ENCODE assay signal across 10 mouse cellular contexts in the genomic region with DNA sequence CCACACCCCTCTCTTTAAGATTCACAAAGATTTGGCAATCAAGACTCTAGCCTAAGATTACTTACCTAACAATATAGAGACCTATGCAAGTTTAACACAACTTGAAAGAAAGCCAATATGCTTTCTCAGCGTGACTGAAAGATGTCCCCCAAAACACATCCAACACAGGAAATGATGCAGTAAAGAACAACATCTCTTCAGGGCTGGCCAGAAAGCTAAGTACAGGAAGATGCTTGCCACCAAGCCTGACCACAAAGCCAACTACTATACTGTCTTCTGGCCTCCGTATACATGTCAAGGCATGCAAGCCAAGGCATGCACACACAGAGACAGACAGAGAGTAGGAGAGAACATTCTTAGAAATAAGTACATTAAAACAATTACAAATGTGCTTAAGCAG. TPM values are rescaled to one million over a fixed set of nuclear protein-coding genes. Genes with fewer than 3 reads are reported as not detected.
A peak's percentile ranks its signal among the peaks of the same experiment; 100 is the strongest.
DNase-seq lines count a peak whose midpoint lies in the region; ATAC-seq and TF ChIP-seq lines count a peak whose summit lies in the region.
"Had no signal": no experiment of that assay in that cellular context is flagged by ENCODE, and none has a peak within 500 bp of the region (broad histone marks: within the 10 kb centered on the region; RNA-seq: fewer than 3 reads in every experiment).

No protein-coding gene starts in this region.

- peak overlapping the region; percentile 80 for H3K4me2 ChIP-seq in lung, embryonic 16.5 days (ENCODE audit: low read depth, low read length)
- H3K4me2 ChIP-seq in embryonic facial prominence, embryonic 12.5 days (replicated peaks), result peak overlapping the region; percentile 76

- no peaks in the 10 kb centered on the region for H3K27me3 ChIP-seq in lung, embryonic 16.5 days (ENCODE audit: control insufficient read depth, insufficient read depth, low read depth, low read length)
- H3K27me3 ChIP-seq in embryonic facial prominence, embryonic 12.5 days, result no peaks in the 10 kb centered on the region
- H3K27me3 ChIP-seq in limb, embryonic 10.5 days (ENCODE audit: low read depth, poor library complexity, severe bottlenecking), result no peaks in the 10 kb centered on the region
- H3K27me3 ChIP-seq in small intestine, adult 2 months (ENCODE audit: control insufficient read depth, insufficient read depth, low read length), result no peaks in the 10 kb centered on the region

- H3K27ac ChIP-seq in lung, embryonic 16.5 days (ENCODE audit: low read length), result no peak overlapping the region
- H3K27ac ChIP-seq in embryonic facial prominence, embryonic 12.5 days, result no peak overlapping the region
- H3K27ac ChIP-seq in limb, embryonic 10.5 days, result no peak overlapping the region
- H3K27ac ChIP-seq in small intestine, adult 2 months (ENCODE audit: insufficient read depth, low read depth, low read length), result no peak overlapping the region

- peak overlapping the region; percentile 97; the same call in 1 of the 2 replicates for H3K9ac ChIP-seq in lung, embryonic 16.5 days (ENCODE audit: low read length)
- no peak overlapping the region for H3K9ac ChIP-seq in embryonic facial prominence, embryonic 12.5 days

- peaks cover 17% of the 10 kb centered on the region for H3K4me1 ChIP-seq in lung, embryonic 16.5 days (replicated peaks; ENCODE audit: control insufficient read depth, insufficient read depth, low read length)
- peaks cover 21% of the 10 kb centered on the region for H3K4me1 ChIP-seq in embryonic facial prominence, embryonic 12.5 days
- H3K4me1 ChIP-seq in limb, embryonic 10.5 days, result peaks cover 19% of the 10 kb centered on the region
- H3K4me1 ChIP-seq in small intestine, adult 2 months (ENCODE audit: control insufficient read depth, insufficient read depth, insufficient read length, low read length), result peaks cover 17% of the 10 kb centered on the region; the same call in 1 of the 2 replicates

- no peak for TF ChIP-seq POLR2A in small intestine, adult 2 months (IDR thresholded peaks at IDR 0.05; ENCODE audit: low read depth, low read length)

- no peaks in the 10 kb centered on the region for H3K9me3 ChIP-seq in lung, embryonic 16.5 days (ENCODE audit: control insufficient read depth, low read length)
- H3K9me3 ChIP-seq in embryonic facial prominence, embryonic 12.5 days, result no peaks in the 10 kb centered on the region
- H3K9me3 ChIP-seq in limb, embryonic 10.5 days (replicated peaks), result no peaks in the 10 kb centered on the region

- ATAC-seq in lung, embryonic 16.5 days (ENCODE audit: low read depth), result no peak
- ATAC-seq in embryonic facial prominence, embryonic 12.5 days (ENCODE audit: insufficient number of reproducible peaks, insufficient read depth, low FRiP score, low TSS enrichment), result no peak

- H3K36me3 ChIP-seq in lung, embryonic 16.5 days (ENCODE audit: control insufficient read depth, insufficient read depth, low read length), result no peaks in the 10 kb centered on the region
- no peaks in the 10 kb centered on the region for H3K36me3 ChIP-seq in embryonic facial prominence, embryonic 12.5 days
- no peaks in the 10 kb centered on the region; the same call in 1 of the 2 replicates for H3K36me3 ChIP-seq in limb, embryonic 10.5 days
- H3K36me3 ChIP-seq in small intestine, adult 2 months (ENCODE audit: control insufficient read depth, insufficient read depth, low read length), result 0 out of 2 replicates have a peak, but pooled peaks cover 1% of the 10 kb centered on the region

- H3K4me3 ChIP-seq in lung, embryonic 16.5 days (ENCODE audit: low read length), result peak overlapping the region; percentile 95
- peak overlapping the region; percentile 9; the same call in 1 of the 2 replicates for H3K4me3 ChIP-seq in embryonic facial prominence, embryonic 12.5 days
- peak overlapping the region; percentile 95 for H3K4me3 ChIP-seq in limb, embryonic 10.5 days
- H3K4me3 ChIP-seq in small intestine, adult 2 months (ENCODE audit: low read depth, low read length), result peak overlapping the region; percentile 43; the same call in 1 of the 2 replicates

- no peak for DNase-seq in lung, postnatal 14 days
- no peak for DNase-seq in limb, embryonic 10.5 days (ENCODE audit: low spot score)
- DNase-seq in layer of hippocampus, adult 8-10 months (ENCODE audit: low spot score in 2 of 2), result no peak
- DNase-seq in embryo, embryonic 11 days, result no peak
- DNase-seq in ovary, postnatal 10 days (ENCODE audit: low spot score), result no peak
- DNase-seq: cerebellum, adult 8-10 months; right cerebral cortex, adult 18-20 months had no signal

- 69% methylated on average over 2 of the region's 2 CpGs for WGBS in lung, embryonic 16.5 days
- WGBS in embryonic facial prominence, embryonic 12.5 days, result 73% methylated on average over 2 of the region's 2 CpGs
- WGBS in limb, embryonic 10.5 days, result 80% methylated on average over 2 of the region's 2 CpGs
- 29% methylated on average over 2 of the region's 2 CpGs for WGBS in small intestine, adult 2 months

- no peak for TF ChIP-seq CTCF in small intestine, adult 2 months (IDR thresholded peaks at IDR 0.05; ENCODE audit: extremely low read depth, insufficient read length, insufficient replicate concordance, low read depth, low read length)

RNA-seq across cellular contexts. Expression of gene Pdcd6ip, which starts 2.0 kb away (rescaled TPM):
- polyA plus RNA-seq in lung, embryonic 16.5 days (2015; fragmentation: Nextera tagmentation; extraction: Ambion mirVana), result 74.8 and 81.4 TPM in 2 replicates
- 54.2 and 60.3 TPM in 2 replicates for polyA plus RNA-seq in embryonic facial prominence, embryonic 12.5 days (2016; fragmentation: Nextera tagmentation; extraction: Ambion mirVana)
- polyA plus RNA-seq in limb, embryonic 10.5 days (2016; fragmentation: Nextera tagmentation; extraction: Ambion mirVana), result 58.8 and 59.2 TPM in 2 replicates
- 57.3 and 202 TPM in 2 replicates for polyA plus RNA-seq in small intestine, adult 2 months (2012; rRNA removed)
- 10 to 100 TPM; 65.8 to 74.4 (median 68.9) TPM for total RNA-seq in layer of hippocampus, adult 8-10 months (2022)

RNA-seq across cellular contexts. Expression of gene Clasp2, which starts 35.2 kb away (rescaled TPM):
- polyA plus RNA-seq in lung, embryonic 16.5 days (2015; fragmentation: Nextera tagmentation; extraction: Ambion mirVana), result 23.0 and 24.4 TPM in 2 replicates
- 41.0 and 45.3 TPM in 2 replicates for polyA plus RNA-seq in embryonic facial prominence, embryonic 12.5 days (2016; fragmentation: Nextera tagmentation; extraction: Ambion mirVana)
- polyA plus RNA-seq in limb, embryonic 10.5 days (2016; fragmentation: Nextera tagmentation; extraction: Ambion mirVana), result 29.5 and 31.7 TPM in 2 replicates
- 1.9 and 3.3 TPM in 2 replicates for polyA plus RNA-seq in small intestine, adult 2 months (2012; rRNA removed)
- 100 to 1,000 TPM; 189 to 217 (median 199) TPM for total RNA-seq in layer of hippocampus, adult 8-10 months (2022)

Comparison
In these comparisons a context has a peak if more than half of its experiments do, and no peak if none do; other contexts are left out.
1. H3K4me3 ChIP-seq: peak in every context shown above with its lines; median percentile 95 in lung, embryonic 16.5 days; 95 in limb, embryonic 10.5 days; 43 in small intestine, adult 2 months; 9 in embryonic facial prominence, embryonic 12.5 days.